In genomic region chr3:16014456-16014855, GRCm38 (mm10) we compare ENCODE assay signal across 19 mouse cellular contexts. TPM values are rescaled to one million over a fixed set of nuclear protein-coding genes. Genes with fewer than 3 reads are reported as not detected.
"Had no signal": no experiment of that assay in that cellular context is flagged by ENCODE, and none has a peak within 500 bp of the region (broad histone marks: within the 10 kb centered on the region; RNA-seq: fewer than 3 reads in every experiment).

No protein-coding gene starts in this region.

RNA-seq across cellular contexts. Expression of gene Gm5150, which starts 8.2 kb away (rescaled TPM):
- polyA plus RNA-seq: heart, embryonic 10.5 days; heart, embryonic 11.5 days; heart, embryonic 12.5 days; heart, embryonic 13.5 days; heart, embryonic 14.5 days; heart, embryonic 15.5 days; heart, embryonic 16.5 days; heart, postnatal 0 days; hindbrain, embryonic 10.5 days; hindbrain, embryonic 11.5 days; hindbrain, embryonic 12.5 days; hindbrain, embryonic 13.5 days; hindbrain, embryonic 14.5 days; hindbrain, embryonic 15.5 days; hindbrain, embryonic 16.5 days; hindbrain, postnatal 0 days; kidney, embryonic 14.5 days; kidney, embryonic 15.5 days; kidney, embryonic 16.5 days had no signal
